Mouse (Mus musculus): ENCODE results near the gene Rnf150.

Gene Rnf150

GRCm38 (mm10) chr8:83032800-83033199 is 169.6 kb downstream of the Rnf150 start:
- no peak for DNase-seq

GRCm38 (mm10) chr8:83035141-83035540 is 172.0 kb downstream of the Rnf150 start:
- DNase-seq = no peak

GRCm38 (mm10) chr8:83036521-83037166 is 173.5 kb downstream of the Rnf150 start:
- no peak for DNase-seq

- DNase-seq = no peak
These were observed 174.2 kb downstream of the Rnf150 start for GRCm38 (mm10) chr8:83037321-83037720.

GRCm38 (mm10) chr8:83038575-83038974 is 175.4 kb downstream of the Rnf150 start:
- no peak for DNase-seq

GRCm38 (mm10) chr8:83041440-83041839 is 178.3 kb downstream of the Rnf150 start:
- DNase-seq = no peak

GRCm38 (mm10) chr8:83046912-83047311 is 183.8 kb downstream of the Rnf150 start:
- no peak for DNase-seq

- DNase-seq = no peak
These were observed 185.4 kb downstream of the Rnf150 start for GRCm38 (mm10) chr8:83048527-83048926.

- DNase-seq = no peak
These were observed 186.0 kb downstream of the Rnf150 start for GRCm38 (mm10) chr8:83049171-83049601.

GRCm38 (mm10) chr8:83049616-83050015 is 186.5 kb downstream of the Rnf150 start:
- DNase-seq = no peak

- DNase-seq = no peak
These were observed 189.7 kb downstream of the Rnf150 start for GRCm38 (mm10) chr8:83052896-83053295.

- DNase-seq = no peak
These were observed 191.6 kb downstream of the Rnf150 start for GRCm38 (mm10) chr8:83054801-83055200.

GRCm38 (mm10) chr8:83058951-83059350 is 195.8 kb downstream of the Rnf150 start:
- no peak for DNase-seq

- DNase-seq = no peak
These were observed 196.9 kb downstream of the Rnf150 start for GRCm38 (mm10) chr8:83060076-83060475.

- no peak for DNase-seq
These were observed 198.1 kb downstream of the Rnf150 start for GRCm38 (mm10) chr8:83061257-83061656.

GRCm38 (mm10) chr8:83061873-83062272 is 198.7 kb downstream of the Rnf150 start:
- no peak for DNase-seq

- DNase-seq = no peak
These were observed 199.1 kb downstream of the Rnf150 start for GRCm38 (mm10) chr8:83062276-83062675.

- no peak for DNase-seq
These were observed 200.9 kb downstream of the Rnf150 start for GRCm38 (mm10) chr8:83064096-83064495.

- no peak for DNase-seq
These were observed 202.9 kb downstream of the Rnf150 start for GRCm38 (mm10) chr8:83066076-83066475.

- no peak for DNase-seq
These were observed 203.7 kb downstream of the Rnf150 start for GRCm38 (mm10) chr8:83066846-83067245.

- no peak for DNase-seq
These were observed 204.8 kb downstream of the Rnf150 start for GRCm38 (mm10) chr8:83067906-83068305.

GRCm38 (mm10) chr8:83074248-83074647 is 211.1 kb downstream of the Rnf150 start:
- no peak for DNase-seq

GRCm38 (mm10) chr8:83076621-83077020 is 213.5 kb downstream of the Rnf150 start:
- DNase-seq = no peak

GRCm38 (mm10) chr8:83077329-83077728 is 214.2 kb downstream of the Rnf150 start:
- no peak for DNase-seq

Data from thymus, adult 18-20 months (tissue).